Mouse (Mus musculus) ES-Bruce4 (cell line): ENCODE results near the gene Kcna7. TPM values are rescaled to one million over a fixed set of nuclear protein-coding genes. Genes with fewer than 3 reads are reported as not detected.

Experiments used
- H3K27ac ChIP-seq: 2 replicates; pipeline ENCODE4 v1.5.1; 2012; ENCODE audit warnings: low read length, inconsistent platforms; ENCODE audit not compliant: insufficient read depth
- H3K27me3 ChIP-seq: 2 replicates; pipeline ENCODE4 v1.6.1; 2012; ENCODE audit warnings: mild to moderate bottlenecking, low read length, inconsistent platforms; ENCODE audit not compliant: control insufficient read depth, poor library complexity, insufficient read depth, severe bottlenecking
- H3K36me3 ChIP-seq: 2 replicates; pipeline ENCODE4 v1.6.1; 2012; ENCODE audit warnings: inconsistent platforms, mild to moderate bottlenecking, low read length, moderate library complexity; ENCODE audit not compliant: control insufficient read depth, poor library complexity, insufficient read depth, severe bottlenecking
- H3K4me1 ChIP-seq: one replicate; pipeline ENCODE4 v1.8.1; 2011; ENCODE audit warnings: low read length; ENCODE audit not compliant: control insufficient read depth, insufficient read depth
- H3K4me3 ChIP-seq: 2 replicates; pipeline ENCODE4 v1.5.1; 2011; ENCODE audit warnings: low read depth, mild to moderate bottlenecking, low read length
- H3K9ac ChIP-seq: 2 replicates; pipeline ENCODE4 v1.6.1; 2012; ENCODE audit warnings: low read depth, mild to moderate bottlenecking, inconsistent platforms; ENCODE audit not compliant: poor library complexity, severe bottlenecking
- H3K9me3 ChIP-seq: replicated peaks from 2 replicates; pipeline ENCODE4 v1.6.1; 2012; ENCODE audit warnings: mild to moderate bottlenecking, low read length, inconsistent platforms; ENCODE audit not compliant: control insufficient read depth, poor library complexity, insufficient read depth, severe bottlenecking
- CTCF ChIP-seq: IDR thresholded peaks from one replicate; pipeline ENCODE4 v1.8.1; 2011; ENCODE audit warnings: low read depth, low read length
- EP300 ChIP-seq: IDR thresholded peaks from 2 replicates; pipeline ENCODE4 v1.6.1; 2011; ENCODE audit warnings: low read depth, low read length; ENCODE audit not compliant: insufficient read depth
- POLR2A ChIP-seq: IDR thresholded peaks from one replicate; pipeline ENCODE4 v1.8.1; 2011; ENCODE audit warnings: low read length; ENCODE audit not compliant: insufficient read depth
- polyA plus RNA-seq: library from polyadenylated mRNA; stranded (reverse); fragments of >200 nt; gene quantifications from 2 replicates; pipeline ENCODE4 v1.2.4, GENCODE M21; 2011; ENCODE audit warnings: low read depth; ENCODE audit not compliant: missing spikeins, insufficient read depth, insufficient read length

The Kcna7 gene
- polyA plus RNA-seq, 1 experiment: not detected

GRCm38 (mm10) chr7:45426556-45426955 is 21.1 kb downstream of the Kcna7 start:
- TF ChIP-seq EP300: no peak
- TF ChIP-seq CTCF: no peak
- no peak for TF ChIP-seq POLR2A
- Histone ChIP-seq H3K9ac (no peak overlapping the region), H3K36me3 (peaks cover 71% of the 10 kb centered on the region), H3K27me3 (no peaks in the 10 kb centered on the region), H3K4me3 (no peak overlapping the region), H3K9me3 (no peaks in the 10 kb centered on the region), H3K4me1 (peaks cover 8% of the 10 kb centered on the region), H3K27ac (no peak overlapping the region)

GRCm38 (mm10) chr7:45433835-45434202 is 28.4 kb downstream of the Kcna7 start:
- peaks cover 22% of the 10 kb centered on the region for H3K36me3 ChIP-seq
- peak overlapping the region; percentile 1; the same call in 1 of the 2 replicates for H3K27ac ChIP-seq
- no peaks in the 10 kb centered on the region for H3K27me3 ChIP-seq
- no peak for TF ChIP-seq POLR2A
- TF ChIP-seq CTCF: no peak
- TF ChIP-seq EP300: no peak
- peak overlapping the region; percentile 99 for H3K4me3 ChIP-seq
- H3K9ac ChIP-seq: peak overlapping the region; percentile 77
- no peaks in the 10 kb centered on the region for H3K9me3 ChIP-seq
- peaks cover 14% of the 10 kb centered on the region for H3K4me1 ChIP-seq

GRCm38 (mm10) chr7:45434203-45435015 is 29.0 kb downstream of the Kcna7 start, which contains the start of gene Gys1:
Gene Gys1, plus strand, starts transcription at chr7:45434844.
- Histone ChIP-seq H3K4me3 (peak within 1 kb of the TSS; percentile 99), H3K9ac (peak within 1 kb of the TSS; percentile 77), H3K27ac (peak within 1 kb of the TSS; percentile 1; the same call in 1 of the 2 replicates), H3K36me3 (peaks cover 17% of the 10 kb centered on the region), H3K4me1 (peaks cover 14% of the 10 kb centered on the region), H3K27me3 (no peaks in the 10 kb centered on the region), H3K9me3 (no peaks in the 10 kb centered on the region)
- TF ChIP-seq POLR2A (peak; percentile 37), CTCF (peak; percentile 93), EP300 (0 out of 2 replicates have a peak, but pooled peaks have one; percentile 19)

GRCm38 (mm10) chr7:45435038-45435437 is 29.6 kb downstream of the Kcna7 start:
- peak overlapping the region; percentile 55 for H3K9ac ChIP-seq
- H3K27me3 ChIP-seq: no peaks in the 10 kb centered on the region
- no peak overlapping the region for H3K27ac ChIP-seq
- TF ChIP-seq CTCF: no peak
- peak overlapping the region; percentile 89 for H3K4me3 ChIP-seq
- no peaks in the 10 kb centered on the region for H3K9me3 ChIP-seq
- H3K36me3 ChIP-seq: peaks cover 16% of the 10 kb centered on the region
- H3K4me1 ChIP-seq: peaks cover 12% of the 10 kb centered on the region

GRCm38 (mm10) chr7:45436444-45436843 is 31.0 kb downstream of the Kcna7 start:
- Histone ChIP-seq H3K27me3 (no peaks in the 10 kb centered on the region), H3K4me3 (no peak overlapping the region), H3K27ac (no peak overlapping the region), H3K9me3 (no peaks in the 10 kb centered on the region), H3K36me3 (peaks cover 6% of the 10 kb centered on the region), H3K4me1 (peaks cover 8% of the 10 kb centered on the region), H3K9ac (no peak overlapping the region)
- TF ChIP-seq POLR2A: no peak

- Histone ChIP-seq H3K4me3 (peak overlapping the region; percentile 27), H3K27ac (no peak overlapping the region)
Observed at GRCm38 (mm10) chr7:45437046-45437445, 31.6 kb downstream of the Kcna7 start.

More at GRCm38 (mm10) chr7:45437046-45437445, 31.6 kb downstream of the Kcna7 start:
- peaks cover under 1% of the 10 kb centered on the region; the same call in 1 of the 2 replicates for H3K36me3 ChIP-seq
- no peaks in the 10 kb centered on the region for H3K27me3 ChIP-seq
- H3K9me3 ChIP-seq: no peaks in the 10 kb centered on the region
- 0 out of 2 replicates have a peak overlapping the region, but pooled peaks have one; percentile 8 for H3K9ac ChIP-seq
- peaks cover 8% of the 10 kb centered on the region for H3K4me1 ChIP-seq
- TF ChIP-seq EP300 (no peak), POLR2A (no peak), CTCF (no peak)
